Mouse (Mus musculus) thymus, postnatal 10 days (tissue): ENCODE results near the gene Tnfaip8l2.
"Not testable (repeated sequence)": the region's sequence is repeated elsewhere in the genome, so short reads cannot be mapped to it uniquely, and the experiment has no call there.

ENCODE experiments used
- DNase-seq, 2 experiments: peaks; one replicate each; pipeline ENCODE4 v3.0.0; 2021; ENCODE audit warnings: low spot score in 2 of 2

Tnfaip8l2 gene

DNA sequence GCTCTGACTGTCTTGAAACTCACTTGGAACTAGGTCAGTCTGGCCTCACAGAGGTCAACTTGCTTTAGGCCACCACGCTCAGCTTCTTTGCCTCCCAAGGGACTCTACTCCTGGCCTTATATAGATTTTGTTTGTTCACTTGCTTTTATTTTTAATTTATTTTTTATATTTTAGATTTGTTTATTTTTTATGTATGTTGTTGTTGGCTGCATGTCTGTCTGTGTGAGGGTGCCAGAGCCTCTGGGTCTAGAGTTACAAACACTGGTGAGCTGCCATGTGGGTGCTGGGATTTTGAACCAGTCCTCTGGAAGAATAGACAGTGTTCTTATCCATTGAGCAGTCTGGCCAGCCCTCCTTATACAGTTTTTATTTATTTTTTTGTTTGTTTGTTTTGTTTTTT lies 29.4 kb downstream of the Tnfaip8l2 start:
- no peak for DNase-seq

DNA sequence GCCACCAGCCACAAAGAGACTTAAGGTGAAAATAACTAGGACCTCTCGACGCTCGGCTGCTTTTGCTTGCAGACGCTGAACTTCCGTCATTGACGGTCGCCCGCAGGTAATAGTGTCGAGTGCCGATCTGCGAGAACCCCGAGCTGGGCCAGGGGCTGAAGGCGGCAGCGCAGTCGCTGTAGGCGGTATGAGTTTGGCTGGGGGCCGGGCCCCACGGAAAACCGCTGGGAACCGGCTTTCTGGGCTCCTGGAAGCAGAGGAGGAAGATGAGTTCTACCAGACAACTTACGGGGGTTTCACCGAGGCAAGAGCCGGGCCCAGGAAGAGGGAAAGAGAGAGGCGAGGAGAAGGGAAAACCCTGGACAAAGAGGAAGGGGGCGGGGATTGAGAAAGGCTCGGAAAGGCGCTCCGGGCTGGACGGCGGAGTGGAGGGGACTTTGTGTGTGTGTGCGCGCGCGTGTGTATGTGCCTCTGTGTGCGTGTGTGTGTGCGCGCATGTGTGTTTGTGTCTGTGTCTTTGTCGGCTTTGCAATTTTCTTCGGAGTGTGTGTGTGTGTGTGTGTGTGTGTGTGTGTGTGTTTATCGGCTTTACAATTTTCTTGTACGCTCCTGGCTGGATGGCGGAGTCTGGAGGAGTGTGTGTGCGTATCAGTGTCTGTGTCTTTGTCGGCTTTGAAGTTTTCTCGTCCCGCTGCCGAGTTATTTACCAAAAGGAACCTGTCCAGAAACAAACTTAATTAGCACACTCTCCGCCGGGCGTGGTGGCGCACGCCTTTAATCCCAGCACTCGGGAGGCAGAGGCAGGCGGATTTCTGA lies 31.0 kb downstream of the Tnfaip8l2 start, which contains the start of gene Vps72:
Vps72 (plus strand) TSS at position 112 of the 816 bp plus-strand sequence.
- peak; percentile 80 to 82 for DNase-seq

DNA sequence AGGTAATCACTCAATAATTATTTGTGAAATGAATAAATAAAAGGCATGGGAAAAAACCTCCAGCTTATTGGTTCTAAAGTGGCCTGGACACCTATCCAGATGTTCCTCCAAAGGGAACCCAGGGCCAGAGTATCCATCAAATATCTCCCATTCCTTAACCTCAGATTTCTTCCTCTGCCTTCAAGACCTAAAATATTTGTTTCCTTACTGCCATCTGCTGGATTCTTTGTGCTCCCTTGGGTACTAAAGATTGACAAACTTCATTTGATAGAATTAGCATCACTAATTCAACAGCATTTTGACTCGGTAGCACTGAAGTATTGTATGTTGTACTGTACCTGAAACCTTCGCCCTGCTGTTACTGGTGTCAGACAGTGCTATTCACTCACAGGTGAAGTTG lies 34.3 kb downstream of the Tnfaip8l2 start:
- DNase-seq, result no peak

DNA sequence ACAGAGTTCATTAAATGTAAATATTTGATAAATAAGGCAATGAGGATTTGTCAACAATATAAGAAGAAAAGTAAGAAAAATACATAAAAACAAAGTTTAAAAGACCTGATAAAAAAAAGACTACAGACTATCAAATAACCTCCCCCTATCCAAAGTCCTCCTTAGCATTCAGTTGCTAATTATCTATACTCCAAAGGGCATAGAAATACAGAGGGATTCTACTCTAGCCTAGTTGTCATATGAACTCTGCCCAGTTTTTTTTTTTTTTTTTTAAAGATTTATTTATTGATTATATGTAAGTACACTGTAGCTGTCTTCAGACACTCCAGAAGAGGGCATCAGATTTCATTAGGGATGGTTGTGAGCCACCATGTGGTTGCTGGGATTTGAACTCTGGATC lies 34.9 kb downstream of the Tnfaip8l2 start:
- DNase-seq, result not testable (repeated sequence)

DNA sequence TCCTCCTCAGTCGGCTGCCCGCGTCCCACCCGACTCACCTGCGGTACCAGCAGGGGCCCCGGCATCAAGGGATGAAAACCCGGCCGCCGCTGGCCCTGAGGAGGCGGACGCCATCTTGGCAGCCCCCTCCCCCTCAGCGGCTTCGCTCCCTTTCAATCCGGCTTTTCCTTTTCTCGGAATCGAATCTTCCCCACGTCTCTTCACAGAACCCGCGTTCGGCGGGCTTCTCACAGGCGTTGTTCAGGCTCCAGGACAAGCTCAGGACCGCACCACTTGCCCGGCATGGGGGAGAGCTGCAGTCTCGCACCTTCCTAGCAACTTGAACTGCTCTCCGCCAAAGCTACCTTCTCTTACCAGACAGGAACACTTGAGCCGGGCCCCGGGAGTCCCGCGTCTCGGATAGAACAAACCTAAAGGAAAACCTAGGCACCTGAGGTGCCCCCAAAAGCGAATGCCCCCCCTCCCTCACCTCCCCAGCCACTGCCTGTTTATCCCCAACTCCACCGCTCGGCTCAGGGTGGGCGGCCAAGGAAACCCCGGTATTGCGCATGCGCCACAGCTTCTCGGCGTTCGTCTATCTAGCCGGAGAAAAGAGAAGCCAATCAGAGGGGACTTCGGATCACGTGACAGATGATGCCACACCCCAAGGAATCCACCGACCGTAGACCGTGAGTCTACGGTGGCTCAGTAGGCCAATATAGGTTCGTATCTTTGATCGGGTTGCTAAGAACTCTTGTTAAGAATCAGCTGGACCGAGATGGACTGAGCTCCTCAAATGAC lies 35.6 kb downstream of the Tnfaip8l2 start, which contains the start of gene Pip5k1a:
Pip5k1a (minus strand) TSS at position 593 of the 780 bp plus-strand sequence.
- peak; percentile 97 to 98 for DNase-seq

DNA sequence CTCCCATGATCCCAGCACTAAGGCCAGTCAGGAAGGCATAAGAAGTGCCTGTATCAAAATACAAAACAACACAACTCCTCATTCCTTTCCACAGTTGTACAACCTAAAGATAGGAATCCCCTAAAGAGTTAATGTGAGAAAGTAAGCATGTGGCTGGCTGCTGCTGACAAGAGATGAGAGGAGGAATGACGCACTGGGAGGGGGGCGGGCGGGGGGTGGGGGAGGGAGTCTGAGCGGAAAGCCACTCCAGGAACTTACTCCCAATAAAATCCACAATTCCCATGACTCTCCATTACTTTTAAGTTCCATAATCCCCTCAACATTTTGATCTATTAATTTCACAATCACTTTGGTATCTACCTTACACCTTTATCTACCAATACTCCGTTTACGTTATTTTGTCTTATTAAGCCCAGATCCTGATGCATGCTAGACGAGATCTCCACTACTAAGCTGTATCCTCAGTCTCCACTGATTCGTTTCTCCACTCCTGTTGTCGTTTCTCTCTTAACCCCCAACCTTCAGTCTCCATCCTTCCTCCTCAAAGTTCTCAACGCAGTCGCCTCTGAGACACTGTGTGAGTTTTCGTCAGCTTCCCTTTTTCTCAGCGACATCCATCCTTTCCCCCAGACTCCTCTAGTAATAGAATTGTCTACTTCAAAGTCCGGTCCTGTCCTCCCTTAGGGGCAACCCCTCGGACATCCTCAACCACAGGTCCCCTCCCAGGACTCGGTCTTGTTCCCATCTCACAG lies 36.4 kb downstream of the Tnfaip8l2 start:
- DNase-seq, result no peak

DNA sequence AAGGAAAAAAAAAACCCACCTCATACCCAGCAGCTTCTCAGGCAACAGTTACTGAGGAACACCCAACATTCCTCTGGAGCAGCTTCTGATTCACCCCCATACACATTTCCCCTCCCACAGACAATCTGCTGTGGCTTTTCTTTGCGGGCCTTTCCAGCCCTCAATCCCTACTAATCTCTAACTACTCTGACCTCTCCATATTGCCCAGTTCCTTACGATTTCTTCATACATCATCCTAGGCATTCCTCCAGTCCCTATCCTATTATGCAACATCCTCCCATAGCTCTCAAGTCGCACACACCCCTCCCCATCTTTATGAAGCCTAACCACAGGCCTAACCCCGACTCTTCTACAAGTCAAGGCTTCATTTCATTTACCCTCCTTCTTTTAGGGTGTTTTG lies 37.0 kb downstream of the Tnfaip8l2 start:
- DNase-seq, result no peak

DNA sequence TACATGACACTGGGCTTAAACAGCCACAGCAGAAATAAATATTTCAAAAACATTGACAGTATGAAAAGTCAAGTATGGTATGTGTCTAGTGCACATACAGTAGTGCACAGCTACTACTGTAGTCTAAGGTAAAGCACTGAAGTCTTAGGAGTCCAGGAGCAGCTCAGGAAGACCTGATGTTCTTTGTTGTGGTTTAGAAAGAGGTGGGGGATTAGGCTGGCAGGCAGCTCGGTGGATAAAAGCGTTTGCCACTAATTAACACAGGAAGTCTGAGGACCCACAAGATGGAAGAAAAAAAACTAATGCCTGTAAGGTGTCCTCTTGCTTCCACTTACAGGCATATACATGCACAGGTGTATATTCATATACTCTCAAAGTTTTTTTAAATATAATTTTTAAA lies 41.3 kb downstream of the Tnfaip8l2 start:
- DNase-seq, result no peak
